Mouse (Mus musculus) liver, postnatal 0 days (tissue): ENCODE results near the gene Rnf186. TPM values are rescaled to one million over a fixed set of nuclear protein-coding genes. Genes with fewer than 3 reads are reported as not detected.

Source experiments
- ATAC-seq: fragments of 200-750 bp; cut with Nextera tagmentation; 2 replicates; pipeline ENCODE4 v1.8.0; 2017; ENCODE audit warnings: mild to moderate bottlenecking, moderate library complexity
- DNase-seq: peaks from one replicate; pipeline ENCODE4 v3.0.0-alpha.2; 2016
- H3K27ac ChIP-seq: fragments of 300-500 bp; sonication (generic); 2 replicates; pipeline ENCODE4 v1.5.1; 2014; ENCODE audit warnings: antibody characterized with exemption, moderate library complexity, mild to moderate bottlenecking, low read depth
- H3K27me3 ChIP-seq: fragments of 300-500 bp; sonication (generic); 2 replicates; pipeline ENCODE4 v1.6.1; 2014; ENCODE audit warnings: low read length, control low read depth, mixed read lengths; ENCODE audit not compliant: insufficient read depth
- H3K36me3 ChIP-seq: fragments of 300-500 bp; sonication (generic); replicated peaks from 2 replicates; pipeline ENCODE4 v1.6.1; 2014; ENCODE audit warnings: mild to moderate bottlenecking, control low read depth, low read length, moderate library complexity, mixed read lengths; ENCODE audit not compliant: insufficient read depth
- H3K4me1 ChIP-seq: fragments of 300-500 bp; sonication (generic); 2 replicates; pipeline ENCODE4 v1.6.1; 2014; ENCODE audit warnings: antibody characterized with exemption, mild to moderate bottlenecking, control low read depth; ENCODE audit not compliant: insufficient read depth
- H3K4me2 ChIP-seq: fragments of 300-500 bp; sonication (generic); 2 replicates; pipeline ENCODE4 v1.6.1; 2014; ENCODE audit warnings: low read depth, mild to moderate bottlenecking, low read length, moderate library complexity, mixed read lengths
- H3K4me3 ChIP-seq: fragments of 300-500 bp; sonication (generic); 2 replicates; pipeline ENCODE4 v1.5.1; 2014; ENCODE audit warnings: low read depth, low read length
- H3K9ac ChIP-seq: fragments of 300-500 bp; sonication (generic); replicated peaks from 2 replicates; pipeline ENCODE4 v1.6.1; 2014; ENCODE audit warnings: mild to moderate bottlenecking, moderate library complexity
- H3K9me3 ChIP-seq: fragments of 300-500 bp; sonication (generic); 2 replicates; pipeline ENCODE4 v1.6.1; 2016; ENCODE audit warnings: mild to moderate bottlenecking, control low read depth, low read length, mixed read lengths
- CTCF ChIP-seq: sonication (generic); IDR thresholded peaks from 2 replicates; pipeline ENCODE4 v1.5.1; 2016; ENCODE audit warnings: antibody characterized with exemption, low read depth
- EP300 ChIP-seq: IDR thresholded peaks from 2 replicates; pipeline ENCODE4 v1.6.1; 2016; ENCODE audit warnings: antibody characterized with exemption, low read depth, mild to moderate bottlenecking
- WGBS: fragments of 180-500 bp; shearing (Covaris S2); extraction: QIAGEN DNeasy Blood & Tissue Kit; methylation state at CpG from one replicate; pipeline ENCODE4 v1.1.7; 2014; ENCODE audit not compliant: insufficient replicate concordance; 5-methylcytosine and 5-hydroxymethylcytosine counted together
- polyA plus RNA-seq: library from polyadenylated mRNA; unstranded; fragments of >200 nt; fragmentation: Nextera tagmentation; extraction: Ambion mirVana; gene quantifications from 2 replicates; pipeline ENCODE4 v1.2.1, GENCODE M21; 2015

Gene Rnf186
- 0.17 and 0.36 TPM in 2 replicates for polyA plus RNA-seq

DNA sequence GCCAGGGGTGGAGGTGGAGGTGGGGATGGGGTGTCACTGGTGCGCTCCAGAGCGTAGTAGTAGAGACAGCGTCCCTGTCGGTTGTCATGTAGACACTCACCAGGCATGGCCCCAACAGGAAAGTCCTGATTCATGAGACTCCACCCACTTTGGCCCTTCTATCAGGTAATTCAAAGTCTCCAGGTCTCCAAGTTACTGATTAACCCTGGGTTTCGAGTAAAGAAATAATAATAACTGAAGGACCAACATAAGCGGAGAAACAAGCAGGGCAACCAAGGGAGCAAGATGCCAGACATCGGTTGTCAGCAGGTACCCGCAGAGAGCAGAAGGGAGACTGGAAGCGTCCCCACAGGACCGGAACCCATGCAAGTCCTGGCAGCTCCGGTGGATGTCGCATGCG, at the start of gene Rnf186:
Rnf186 (plus strand) TSS at position 247 of the 400 bp plus-strand sequence.
- Histone ChIP-seq H3K9me3 (no peaks in the 10 kb centered on the region), H3K36me3 (no peaks in the 10 kb centered on the region), H3K27me3 (no peaks in the 10 kb centered on the region), H3K4me3 (no peak within 1 kb of the TSS), H3K27ac (0 out of 2 replicates have a peak within 1 kb of the TSS, but pooled peaks have one; percentile 30), H3K4me2 (peak within 1 kb of the TSS; percentile 58), H3K4me1 (peaks cover 27% of the 10 kb centered on the region), H3K9ac (no peak within 1 kb of the TSS)
- TF ChIP-seq EP300 (no peak), CTCF (0 out of 2 replicates have a peak, but pooled peaks have one; percentile 21)
- DNase-seq (no peak), ATAC-seq (peak; percentile 83)
- 72% methylated on average over 13 of the region's 13 CpGs for whole genome bisulfite sequencing

DNA sequence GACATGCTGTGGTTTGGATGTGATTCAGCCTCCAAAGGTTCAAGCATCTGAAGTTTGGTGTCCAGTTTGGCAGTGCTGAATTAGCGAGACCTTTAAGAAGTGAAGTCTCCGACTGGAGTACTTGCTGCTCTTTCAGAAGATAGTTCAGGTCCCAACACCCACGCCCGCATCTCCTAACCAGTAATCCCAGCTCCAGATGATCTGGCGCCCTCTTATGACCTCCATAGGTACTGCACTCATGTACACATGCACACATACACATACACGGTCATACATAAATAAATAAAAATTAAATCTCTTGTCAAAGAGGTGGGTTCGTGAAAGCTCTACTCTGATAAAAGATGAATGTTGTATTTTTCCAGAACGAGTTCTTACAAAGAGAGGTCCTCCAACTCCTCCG, 49.6 kb upstream of the Rnf186 start:
- 80% methylated on average over 9 of the region's 9 CpGs for WGBS
- Histone ChIP-seq H3K9me3 (no peaks in the 10 kb centered on the region; the same call in 1 of the 2 replicates), H3K9ac (no peak overlapping the region), H3K36me3 (no peaks in the 10 kb centered on the region), H3K4me2 (no peak overlapping the region), H3K27ac (no peak overlapping the region), H3K27me3 (0 out of 2 replicates have a peak, but pooled peaks cover 6% of the 10 kb centered on the region), H3K4me1 (peaks cover 6% of the 10 kb centered on the region), H3K4me3 (no peak overlapping the region)
- TF ChIP-seq CTCF (peak; percentile 38), EP300 (no peak)
- no peak for DNase-seq
- no peak for ATAC-seq

DNA sequence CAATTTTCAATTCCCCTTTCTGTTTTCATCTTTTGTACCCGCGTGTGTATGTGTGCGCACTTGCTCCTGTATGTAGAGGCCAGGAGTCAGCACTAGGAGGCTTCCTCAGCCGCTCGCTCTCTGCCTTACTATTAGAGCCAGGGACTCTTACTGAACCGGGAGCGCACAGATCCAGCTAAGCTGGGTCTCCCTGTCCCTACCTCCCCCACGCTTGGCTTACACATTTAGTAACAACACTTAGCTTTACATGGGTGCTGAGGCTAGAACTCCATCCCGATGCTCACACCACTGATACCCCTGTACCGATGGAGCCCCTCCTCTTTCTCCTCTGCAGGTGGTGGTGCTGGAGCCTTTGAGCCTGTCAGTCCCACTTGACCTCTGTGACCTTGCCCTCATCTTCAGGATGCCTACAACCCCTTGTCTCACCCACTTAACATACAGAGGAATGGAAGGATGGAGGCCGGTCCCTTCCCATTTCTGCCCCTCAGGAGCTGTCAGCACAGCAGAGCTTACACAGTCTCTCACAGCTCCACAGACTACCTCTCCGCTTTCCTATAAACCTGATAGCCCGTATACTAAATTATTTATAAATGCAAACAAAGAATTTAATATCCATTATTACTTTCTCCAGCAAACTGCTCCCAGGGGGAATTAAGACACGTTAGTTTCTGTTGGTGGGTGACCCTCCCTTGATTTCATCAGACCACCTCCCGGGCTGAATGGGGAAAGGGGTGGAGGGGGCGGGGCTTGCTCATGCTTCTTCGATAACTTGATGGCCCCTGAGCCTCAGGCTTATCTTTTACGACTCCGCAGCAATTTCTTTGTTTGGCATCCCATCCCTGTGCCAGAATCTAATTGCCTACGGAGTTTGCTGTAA, 45.4 kb upstream of the Rnf186 start:
- Histone ChIP-seq H3K27ac (no peak overlapping the region), H3K27me3 (0 out of 2 replicates have a peak, but pooled peaks cover 6% of the 10 kb centered on the region), H3K9ac (no peak overlapping the region), H3K4me1 (no peaks in the 10 kb centered on the region), H3K36me3 (no peaks in the 10 kb centered on the region), H3K9me3 (no peaks in the 10 kb centered on the region; the same call in 1 of the 2 replicates), H3K4me3 (no peak overlapping the region), H3K4me2 (no peak overlapping the region)
- TF ChIP-seq CTCF (no peak), EP300 (no peak)
- DNase-seq (no peak), ATAC-seq (0 out of 2 replicates have a peak, but pooled peaks have one; percentile 7)
- 39% methylated on average over 20 of the region's 20 CpGs for WGBS

DNA sequence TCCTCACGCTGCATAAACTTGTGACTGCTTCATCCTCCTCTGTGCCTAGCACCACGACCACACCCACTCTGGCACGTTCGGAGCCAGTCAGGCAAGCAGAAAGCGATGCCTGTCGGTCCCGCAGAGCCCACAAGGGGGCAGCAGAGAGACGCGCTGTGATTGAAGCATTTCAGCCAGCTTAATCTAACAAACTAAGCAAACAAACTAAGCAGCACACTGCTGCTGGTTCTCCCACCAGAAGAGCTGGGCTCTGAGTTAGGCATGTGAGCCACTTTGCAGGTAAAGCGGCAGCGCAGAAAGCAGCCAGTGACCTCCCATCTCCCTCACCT, 44.8 kb upstream of the Rnf186 start:
- no peak overlapping the region for H3K4me3 ChIP-seq
- H3K4me1 ChIP-seq = no peaks in the 10 kb centered on the region
- no peak overlapping the region for H3K27ac ChIP-seq
- no peak overlapping the region for H3K4me2 ChIP-seq
- no peak for TF ChIP-seq EP300
- peak; percentile 99 for TF ChIP-seq CTCF
- WGBS = 3% methylated on average over 11 of the region's 11 CpGs
- H3K9ac ChIP-seq = no peak overlapping the region
- H3K36me3 ChIP-seq = no peaks in the 10 kb centered on the region
- peak; percentile 77 for ATAC-seq
- peak; percentile 95 for DNase-seq
- 0 out of 2 replicates have a peak, but pooled peaks cover 6% of the 10 kb centered on the region for H3K27me3 ChIP-seq
- no peaks in the 10 kb centered on the region; the same call in 1 of the 2 replicates for H3K9me3 ChIP-seq

DNA sequence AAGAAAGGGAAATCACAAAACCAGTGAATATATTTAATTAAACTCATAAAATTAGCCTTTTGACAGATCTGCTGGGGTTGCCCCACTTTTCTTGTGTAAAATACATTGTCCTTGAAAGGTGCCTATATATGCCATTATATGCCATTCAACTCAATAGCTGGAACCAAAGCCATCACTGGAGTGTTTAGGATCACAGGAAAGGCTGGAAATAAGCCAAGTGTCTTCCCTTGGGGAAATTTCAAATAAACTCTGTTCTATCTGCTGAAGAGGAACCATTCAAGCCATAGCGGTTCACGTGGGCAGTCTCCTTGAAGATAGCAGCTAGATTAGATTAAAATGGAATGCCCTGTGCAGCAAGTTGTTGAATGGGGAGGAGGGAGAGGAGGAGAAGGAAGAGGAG, 41.4 kb upstream of the Rnf186 start:
- no peak overlapping the region for H3K4me2 ChIP-seq
- no peaks in the 10 kb centered on the region for H3K36me3 ChIP-seq
- no peak for DNase-seq
- H3K4me3 ChIP-seq = no peak overlapping the region
- no peaks in the 10 kb centered on the region for H3K4me1 ChIP-seq
- no peak overlapping the region for H3K9ac ChIP-seq
- no peak for TF ChIP-seq EP300
- no peak for TF ChIP-seq CTCF
- ATAC-seq = no peak
- H3K9me3 ChIP-seq = no peaks in the 10 kb centered on the region
- 0 out of 2 replicates have a peak, but pooled peaks cover 6% of the 10 kb centered on the region for H3K27me3 ChIP-seq
- 65% methylated on average over 2 of the region's 2 CpGs for WGBS
- H3K27ac ChIP-seq = no peak overlapping the region

DNA sequence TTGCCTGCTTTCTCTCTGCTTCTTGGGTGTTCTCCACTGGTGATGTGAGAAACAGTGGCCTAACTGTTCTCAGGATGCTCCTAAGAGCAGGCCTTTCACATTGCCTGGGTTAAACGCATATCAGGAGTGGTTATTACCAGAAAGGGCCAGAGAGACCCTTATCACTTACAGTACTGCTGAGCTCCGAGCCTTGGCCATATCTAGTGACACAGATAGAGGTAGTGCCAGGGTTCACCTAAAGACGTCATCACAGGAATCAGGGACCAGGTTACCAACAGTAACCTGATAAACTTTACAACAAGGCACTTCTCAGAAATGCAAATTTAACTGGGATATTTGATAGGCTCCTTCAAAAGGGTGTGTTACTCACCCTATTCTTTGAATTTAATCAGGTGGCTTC, 33.0 kb upstream of the Rnf186 start:
- no peak overlapping the region for H3K4me2 ChIP-seq
- no peak for ATAC-seq
- H3K9me3 ChIP-seq = no peaks in the 10 kb centered on the region
- H3K27me3 ChIP-seq = no peaks in the 10 kb centered on the region
- H3K27ac ChIP-seq = no peak overlapping the region
- no peak overlapping the region for H3K9ac ChIP-seq
- TF ChIP-seq CTCF (no peak), EP300 (no peak)
- DNase-seq = no peak
- no peaks in the 10 kb centered on the region for H3K36me3 ChIP-seq
- no peak overlapping the region for H3K4me3 ChIP-seq
- H3K4me1 ChIP-seq = no peaks in the 10 kb centered on the region
- WGBS = 52% methylated on average over 3 of the region's 3 CpGs
